Mouse (Mus musculus): ENCODE data around the gene 1700020A23Rik. TPM values are rescaled to one million over a fixed set of nuclear protein-coding genes. Genes with fewer than 3 reads are reported as not detected.

1700020A23Rik gene
- polyA plus RNA-seq, 1 experiment from 2014 or later, result not detected

- Histone ChIP-seq H3K27me3 (replicated peaks) (no peaks in the 10 kb centered on the region), H3K36me3 (no peaks in the 10 kb centered on the region), H3K27ac (replicated peaks) (no peak overlapping the region), H3K4me1 (peaks cover 5% of the 10 kb centered on the region; the same call in 1 of the 2 replicates), H3K4me3 (no peak overlapping the region), H3K9ac (no peak overlapping the region), H3K4me2 (peak overlapping the region; percentile 0; the same call in 1 of the 2 replicates), H3K9me3 (no peaks in the 10 kb centered on the region)
- ATAC-seq (ENCODE audit: extremely low read depth, insufficient number of reproducible peaks, low FRiP score, low TSS enrichment), result no peak; the same call in 1 of the 2 replicates
- 35% methylated on average over 16 of the region's 16 CpGs for WGBS
These were observed 6.8 kb downstream of the 1700020A23Rik start for GRCm38 (mm10) chr2:130411558-130412495.

- Histone ChIP-seq H3K36me3 (no peaks in the 10 kb centered on the region), H3K27me3 (replicated peaks) (no peaks in the 10 kb centered on the region), H3K9me3 (no peaks in the 10 kb centered on the region), H3K27ac (replicated peaks) (no peak overlapping the region), H3K4me1 (peaks cover 5% of the 10 kb centered on the region; the same call in 1 of the 2 replicates), H3K4me2 (no peak overlapping the region), H3K4me3 (no peak overlapping the region), H3K9ac (no peak overlapping the region)
- ATAC-seq (ENCODE audit: extremely low read depth, insufficient number of reproducible peaks, low FRiP score, low TSS enrichment), result no peak
- 74% methylated on average over 3 of the region's 3 CpGs for WGBS
These were observed 7.7 kb downstream of the 1700020A23Rik start for GRCm38 (mm10) chr2:130412775-130413174.

- no peak overlapping the region for H3K4me3 ChIP-seq
- ATAC-seq (ENCODE audit: extremely low read depth, insufficient number of reproducible peaks, low FRiP score, low TSS enrichment), result no peak
- H3K9ac ChIP-seq, result no peak overlapping the region
- no peak overlapping the region for H3K4me2 ChIP-seq
- H3K27me3 ChIP-seq (replicated peaks), result no peaks in the 10 kb centered on the region
- 64% methylated on average over 6 of the region's 6 CpGs for WGBS
- H3K4me1 ChIP-seq, result no peaks in the 10 kb centered on the region
- peaks cover 9% of the 10 kb centered on the region for H3K36me3 ChIP-seq
- no peaks in the 10 kb centered on the region for H3K9me3 ChIP-seq
- no peak overlapping the region for H3K27ac ChIP-seq (replicated peaks)
These were observed 9.2 kb downstream of the 1700020A23Rik start for GRCm38 (mm10) chr2:130414094-130414856.

GRCm38 (mm10) chr2:130421781-130422620 lies 16.9 kb downstream of the 1700020A23Rik start:
- 94% methylated on average over 26 of the region's 26 CpGs for WGBS
- Histone ChIP-seq H3K4me2 (no peak overlapping the region), H3K4me3 (no peak overlapping the region), H3K9me3 (no peaks in the 10 kb centered on the region), H3K36me3 (peaks cover 31% of the 10 kb centered on the region), H3K9ac (no peak overlapping the region), H3K4me1 (peaks cover 14% of the 10 kb centered on the region), H3K27ac (replicated peaks) (no peak overlapping the region), H3K27me3 (replicated peaks) (0 out of 2 replicates have a peak, but pooled peaks cover 3% of the 10 kb centered on the region)
- no peak for ATAC-seq (ENCODE audit: extremely low read depth, insufficient number of reproducible peaks, low FRiP score, low TSS enrichment)

- peak overlapping the region; percentile 86 for H3K4me3 ChIP-seq
- H3K4me2 ChIP-seq, result peak overlapping the region; percentile 88
- H3K36me3 ChIP-seq, result peaks cover 30% of the 10 kb centered on the region
- peak; percentile 32; the same call in 1 of the 2 replicates for ATAC-seq (ENCODE audit: extremely low read depth, insufficient number of reproducible peaks, low FRiP score, low TSS enrichment)
- 0 out of 2 replicates have a peak, but pooled peaks cover 3% of the 10 kb centered on the region for H3K27me3 ChIP-seq (replicated peaks)
- H3K9me3 ChIP-seq, result no peaks in the 10 kb centered on the region
- 13% methylated on average over 49 of the region's 49 CpGs for WGBS
- H3K27ac ChIP-seq (replicated peaks), result peak overlapping the region; percentile 89
- H3K4me1 ChIP-seq, result peaks cover 14% of the 10 kb centered on the region
- H3K9ac ChIP-seq, result peak overlapping the region; percentile 88
These were observed 18.5 kb downstream of the 1700020A23Rik start for GRCm38 (mm10) chr2:130423397-130424125.

- peak within 1 kb of the TSS; percentile 88 for H3K9ac ChIP-seq
- peak within 1 kb of the TSS; percentile 89 for H3K27ac ChIP-seq (replicated peaks)
- WGBS, result under 1% methylated on average over 58 of the region's 58 CpGs
- H3K4me3 ChIP-seq, result peak within 1 kb of the TSS; percentile 86
- peak within 1 kb of the TSS; percentile 88 for H3K4me2 ChIP-seq
- 0 out of 2 replicates have a peak, but pooled peaks cover 3% of the 10 kb centered on the region for H3K27me3 ChIP-seq (replicated peaks)
- peak; percentile 85 for ATAC-seq (ENCODE audit: extremely low read depth, insufficient number of reproducible peaks, low FRiP score, low TSS enrichment)
- H3K9me3 ChIP-seq, result no peaks in the 10 kb centered on the region
- H3K4me1 ChIP-seq, result peaks cover 14% of the 10 kb centered on the region
- peaks cover 22% of the 10 kb centered on the region for H3K36me3 ChIP-seq
These were observed 19.2 kb downstream of the 1700020A23Rik start, which contains the start of the genes Vps16 and Pced1a for GRCm38 (mm10) chr2:130424126-130424853. Gene Vps16 (plus strand): TSS chr2:130424339. Gene Pced1a (minus strand): TSS chr2:130424701.

GRCm38 (mm10) chr2:130425112-130425511 lies 20.1 kb downstream of the 1700020A23Rik start:
- peaks cover 20% of the 10 kb centered on the region for H3K4me1 ChIP-seq
- no peaks in the 10 kb centered on the region for H3K9me3 ChIP-seq
- peak overlapping the region; percentile 89 for H3K27ac ChIP-seq (replicated peaks)
- 0 out of 2 replicates have a peak, but pooled peaks cover 3% of the 10 kb centered on the region for H3K27me3 ChIP-seq (replicated peaks)
- peaks cover 15% of the 10 kb centered on the region for H3K36me3 ChIP-seq
- 24% methylated on average over 5 of the region's 5 CpGs for WGBS
- peak overlapping the region; percentile 86 for H3K4me3 ChIP-seq
- H3K4me2 ChIP-seq, result peak overlapping the region; percentile 88
- no peak for ATAC-seq (ENCODE audit: extremely low read depth, insufficient number of reproducible peaks, low FRiP score, low TSS enrichment)
- H3K9ac ChIP-seq, result peak overlapping the region; percentile 88

GRCm38 (mm10) chr2:130429851-130430250 lies 24.8 kb downstream of the 1700020A23Rik start:
- Histone ChIP-seq H3K27me3 (replicated peaks) (no peaks in the 10 kb centered on the region), H3K4me2 (no peak overlapping the region), H3K9ac (no peak overlapping the region), H3K9me3 (no peaks in the 10 kb centered on the region), H3K4me1 (peaks cover 34% of the 10 kb centered on the region), H3K4me3 (no peak overlapping the region), H3K36me3 (peaks cover 10% of the 10 kb centered on the region), H3K27ac (replicated peaks) (no peak overlapping the region)
- 54% methylated on average over 2 of the region's 2 CpGs for WGBS
- no peak for ATAC-seq (ENCODE audit: extremely low read depth, insufficient number of reproducible peaks, low FRiP score, low TSS enrichment)

GRCm38 (mm10) chr2:130430484-130430883 lies 25.4 kb downstream of the 1700020A23Rik start:
- no peak overlapping the region for H3K4me2 ChIP-seq
- no peak overlapping the region for H3K4me3 ChIP-seq
- WGBS, result 65% methylated on average over 3 of the region's 3 CpGs
- H3K9me3 ChIP-seq, result no peaks in the 10 kb centered on the region
- no peak overlapping the region for H3K9ac ChIP-seq
- H3K36me3 ChIP-seq, result peaks cover 10% of the 10 kb centered on the region
- ATAC-seq (ENCODE audit: extremely low read depth, insufficient number of reproducible peaks, low FRiP score, low TSS enrichment), result no peak
- no peaks in the 10 kb centered on the region for H3K27me3 ChIP-seq (replicated peaks)
- H3K27ac ChIP-seq (replicated peaks), result no peak overlapping the region
- H3K4me1 ChIP-seq, result peaks cover 27% of the 10 kb centered on the region
